Mouse (Mus musculus) thymus, adult 2 months (tissue): ENCODE results near the gene Cbx7. TPM values are rescaled to one million over a fixed set of nuclear protein-coding genes. Genes with fewer than 3 reads are reported as not detected.
"Not testable (repeated sequence)": the region's sequence is repeated elsewhere in the genome, so short reads cannot be mapped to it uniquely, and the experiment has no call there.

Experiments
- DNase-seq: peaks from one replicate; pipeline ENCODE4 v3.0.0; 2021
- H3K27ac ChIP-seq: fragments of 200-500 bp; 2 replicates; pipeline ENCODE4 v1.5.1; 2012; ENCODE audit warnings: low read length, control low read depth; ENCODE audit not compliant: control insufficient read depth, insufficient read depth
- H3K27me3 ChIP-seq: fragments of 200-500 bp; 2 replicates; pipeline ENCODE4 v1.6.1; 2012; ENCODE audit warnings: mild to moderate bottlenecking, low read length, moderate library complexity, mixed read lengths; ENCODE audit not compliant: control insufficient read depth, insufficient read depth
- H3K36me3 ChIP-seq: fragments of 200-500 bp; 2 replicates; pipeline ENCODE4 v1.6.1; 2012; ENCODE audit warnings: mild to moderate bottlenecking, low read length, moderate library complexity; ENCODE audit not compliant: control insufficient read depth, insufficient read depth
- H3K4me1 ChIP-seq: fragments of 200-500 bp; replicated peaks from 2 replicates; pipeline ENCODE4 v1.6.1; 2012; ENCODE audit warnings: low read length; ENCODE audit not compliant: control insufficient read depth, insufficient read depth
- H3K4me3 ChIP-seq: fragments of 200-500 bp; 2 replicates; pipeline ENCODE4 v1.5.1; 2012; ENCODE audit warnings: mild to moderate bottlenecking, low read length, control low read depth, moderate library complexity; ENCODE audit not compliant: control insufficient read depth, insufficient read depth
- CTCF ChIP-seq: fragments of 200-500 bp; IDR thresholded peaks from 2 replicates; pipeline ENCODE4 v1.5.1; 2012; ENCODE audit warnings: mild to moderate bottlenecking, control low read depth, low read length, moderate library complexity, borderline replicate concordance; ENCODE audit not compliant: control insufficient read depth, poor library complexity, insufficient read depth; ENCODE audit errors: extremely low read depth
- POLR2A ChIP-seq: fragments of 200-500 bp; IDR thresholded peaks from 2 replicates; pipeline ENCODE4 v1.6.1; 2012; ENCODE audit warnings: mild to moderate bottlenecking, low read length, control low read depth, moderate library complexity; ENCODE audit not compliant: control insufficient read depth, poor library complexity, insufficient read depth; ENCODE audit errors: extremely low read depth
- WGBS: fragments of 180-500 bp; shearing (Covaris S2); methylation state at CpG from one replicate; pipeline ENCODE4 v1.1.7; 2018; 5-methylcytosine and 5-hydroxymethylcytosine counted together
- polyA plus RNA-seq: library from polyadenylated mRNA; depleted of rRNA; stranded (reverse); fragments of >200 nt; gene quantifications from 2 replicates; pipeline ENCODE4 v1.2.3, GENCODE M21; 2012

Gene Cbx7
- polyA plus RNA-seq, 1 experiment = 72.6 TPM

DNA sequence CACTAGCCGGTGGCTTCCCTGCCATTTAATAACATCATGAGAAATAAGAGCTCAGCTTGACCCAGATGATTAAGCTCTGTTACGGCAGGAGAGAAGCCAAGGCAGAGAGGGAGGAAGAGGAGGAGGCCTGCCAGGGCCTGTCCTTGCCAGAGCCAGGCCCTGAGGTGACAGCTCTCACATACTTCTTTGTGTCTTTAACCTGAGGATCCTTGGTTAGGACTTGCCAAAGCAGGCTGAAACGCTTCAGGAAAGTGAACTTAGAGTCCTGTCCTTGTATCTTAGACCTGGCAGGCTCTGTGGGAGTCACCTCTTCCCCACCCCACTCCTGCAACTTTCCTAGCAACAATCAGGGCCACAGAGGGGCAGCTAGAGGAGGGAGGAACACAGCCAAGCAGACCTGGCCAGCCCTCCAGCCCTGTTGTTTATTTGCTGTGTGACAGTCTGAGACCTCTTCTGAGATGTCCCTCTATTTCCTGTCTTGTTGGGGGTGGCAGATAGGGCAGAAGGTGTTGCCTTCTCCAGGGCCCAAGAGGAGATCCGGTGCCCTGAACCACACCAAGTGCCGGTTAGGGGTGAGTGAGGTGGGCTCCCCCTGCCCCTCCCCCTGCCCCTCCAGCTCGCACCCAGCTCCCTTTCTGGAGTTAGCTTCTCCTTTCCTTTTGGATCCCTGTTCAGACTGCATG lies 71.0 kb downstream of the Cbx7 start:
- Histone ChIP-seq H3K27ac (peak overlapping the region; percentile 68), H3K4me3 (no peak overlapping the region), H3K27me3 (no peaks in the 10 kb centered on the region), H3K4me1 (peaks cover 26% of the 10 kb centered on the region), H3K36me3 (peaks cover 50% of the 10 kb centered on the region)
- 73% methylated on average over 6 of the region's 6 CpGs for WGBS
- DNase-seq = no peak
- TF ChIP-seq CTCF = no peak

DNA sequence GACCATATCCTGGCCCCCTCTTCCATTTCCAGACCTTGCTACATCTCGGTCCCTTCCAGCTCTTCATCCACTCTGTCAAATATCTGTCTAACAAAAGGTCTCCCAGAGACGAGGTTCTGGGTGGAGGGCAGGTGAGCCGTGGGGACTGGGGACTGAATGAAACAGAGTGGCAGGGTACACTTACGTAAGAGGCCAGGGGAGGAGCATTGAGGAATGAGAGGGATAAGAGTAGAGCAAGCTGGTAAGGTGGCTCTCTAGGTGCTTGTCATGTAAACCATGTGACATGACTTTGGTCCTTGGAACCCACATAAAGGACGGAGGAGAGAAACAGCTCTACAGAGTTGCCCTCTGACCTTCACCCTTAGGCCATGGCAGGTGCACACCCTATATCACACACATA lies 71.9 kb downstream of the Cbx7 start:
- 91% methylated on average over 5 of the region's 5 CpGs for WGBS
- Histone ChIP-seq H3K4me1 (peaks cover 32% of the 10 kb centered on the region), H3K27me3 (no peaks in the 10 kb centered on the region), H3K36me3 (peaks cover 42% of the 10 kb centered on the region), H3K4me3 (no peak overlapping the region), H3K27ac (peak overlapping the region; percentile 0; the same call in 1 of the 2 replicates)
- TF ChIP-seq CTCF (no peak), POLR2A (no peak)
- DNase-seq = no peak

DNA sequence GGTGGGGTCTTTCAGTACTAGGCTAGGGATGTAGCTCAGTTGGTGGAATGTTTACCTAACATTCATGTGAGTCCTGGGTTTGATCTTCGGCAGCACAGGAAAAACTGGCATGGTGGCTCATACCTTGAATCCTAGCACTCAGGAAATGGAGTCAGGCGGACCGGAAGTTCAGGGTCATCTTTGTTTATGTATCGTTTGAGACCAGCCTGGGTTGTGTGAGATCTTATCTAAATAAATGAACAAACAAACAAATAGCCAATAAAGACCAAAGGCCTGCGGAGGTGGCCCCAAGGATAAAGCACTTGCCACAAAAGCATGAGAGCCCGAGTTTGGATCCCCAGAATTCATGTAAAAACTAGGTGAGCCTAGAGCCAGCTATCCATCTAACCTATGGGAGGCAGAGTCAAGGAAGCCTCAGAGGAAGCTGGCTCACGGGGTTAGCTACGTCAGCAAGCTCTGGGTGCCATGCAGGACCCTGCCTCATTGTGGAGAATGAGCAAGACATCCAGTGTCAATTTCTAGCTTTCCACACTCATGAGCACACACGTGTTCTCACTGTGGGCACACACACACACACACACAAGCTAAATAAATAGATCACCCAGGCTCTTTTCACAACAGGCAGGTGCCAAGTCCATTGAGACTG lies 74.7 kb downstream of the Cbx7 start:
- Histone ChIP-seq H3K27me3 (no peaks in the 10 kb centered on the region), H3K36me3 (peaks cover 41% of the 10 kb centered on the region), H3K27ac (peak overlapping the region; percentile 76), H3K4me1 (peaks cover 48% of the 10 kb centered on the region), H3K4me3 (no peak overlapping the region)
- no peak for TF ChIP-seq POLR2A
- TF ChIP-seq CTCF = no peak
- WGBS = 45% methylated on average over 9 of the region's 9 CpGs
- no peak for DNase-seq

DNA sequence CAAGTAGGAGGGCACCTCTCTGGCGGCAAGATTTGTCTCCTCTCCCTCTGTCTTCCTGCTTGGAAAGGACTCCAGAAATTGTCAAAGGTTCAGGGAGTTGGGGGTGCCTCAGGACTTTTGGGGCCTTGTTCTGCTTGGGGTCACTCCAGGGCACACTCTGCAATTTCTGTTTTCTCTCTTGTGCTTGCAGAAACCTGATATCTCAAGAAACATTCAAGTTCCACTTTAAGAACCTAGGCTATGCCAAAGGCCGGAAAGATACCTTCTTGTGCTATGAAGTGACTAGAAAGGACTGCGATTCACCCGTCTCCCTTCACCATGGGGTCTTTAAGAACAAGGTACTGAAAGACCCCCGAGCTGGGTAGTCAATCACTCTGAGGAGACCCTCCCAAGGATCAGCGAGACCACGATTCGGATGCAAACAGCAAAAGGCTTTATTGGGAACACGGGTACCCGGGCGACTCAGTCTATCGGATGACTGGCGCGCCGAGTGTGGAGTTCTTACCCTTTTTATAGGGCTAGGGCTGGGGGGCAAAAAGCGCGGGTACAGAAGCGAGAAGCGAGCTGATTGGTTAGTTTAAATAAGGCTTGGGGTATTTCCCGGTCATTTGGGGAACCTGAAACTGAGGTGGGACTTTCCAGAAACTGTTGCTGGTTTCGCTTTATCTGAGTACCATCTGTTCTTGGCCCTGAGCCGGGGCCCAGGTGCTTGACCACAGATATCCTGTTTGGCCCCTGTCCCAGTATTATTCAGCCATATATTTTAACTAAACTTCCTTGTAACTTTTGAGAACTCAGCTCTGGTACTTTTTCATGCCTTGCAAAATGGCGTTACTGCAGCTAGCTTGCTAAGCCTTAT lies 75.5 kb downstream of the Cbx7 start:
- 6% methylated on average over 12 of the region's 23 CpGs for WGBS

DNA sequence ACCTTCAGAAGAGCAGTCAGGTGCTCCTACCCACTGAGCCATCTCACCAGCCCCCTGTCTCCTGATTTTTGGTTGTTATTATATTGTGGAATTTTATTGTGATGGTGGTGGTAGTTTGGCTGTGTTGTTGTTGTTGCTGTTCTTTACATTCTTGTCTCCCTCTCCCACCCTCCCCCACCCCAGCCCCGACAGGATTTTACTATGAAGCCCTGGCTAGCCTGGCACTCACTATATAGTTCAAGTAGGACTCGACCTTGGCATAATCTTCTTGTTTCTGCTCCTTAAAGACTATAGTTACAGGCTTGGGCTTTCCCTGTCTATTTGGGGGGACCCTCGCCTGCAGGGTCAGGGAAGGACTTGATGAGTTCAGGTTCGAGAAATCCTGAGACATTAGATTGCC lies 76.6 kb downstream of the Cbx7 start:
- no peaks in the 10 kb centered on the region for H3K27me3 ChIP-seq
- no peak for DNase-seq
- 7% methylated on average over 4 of the region's 4 CpGs for WGBS
- peaks cover 25% of the 10 kb centered on the region for H3K36me3 ChIP-seq
- TF ChIP-seq CTCF (no peak), POLR2A (no peak)
- H3K4me3 ChIP-seq = peak overlapping the region; percentile 41; the same call in 1 of the 2 replicates
- H3K4me1 ChIP-seq = peaks cover 40% of the 10 kb centered on the region
- peak overlapping the region; percentile 93 for H3K27ac ChIP-seq

More for the DNA sequence above, 75.5 kb downstream of the Cbx7 start:
- H3K27me3 ChIP-seq, DNase-seq: not testable (repeated sequence)
- Histone ChIP-seq H3K27ac (peak overlapping the region; percentile 93), H3K4me1 (peaks cover 45% of the 10 kb centered on the region), H3K36me3 (peaks cover 35% of the 10 kb centered on the region), H3K4me3 (peak overlapping the region; percentile 41)

DNA sequence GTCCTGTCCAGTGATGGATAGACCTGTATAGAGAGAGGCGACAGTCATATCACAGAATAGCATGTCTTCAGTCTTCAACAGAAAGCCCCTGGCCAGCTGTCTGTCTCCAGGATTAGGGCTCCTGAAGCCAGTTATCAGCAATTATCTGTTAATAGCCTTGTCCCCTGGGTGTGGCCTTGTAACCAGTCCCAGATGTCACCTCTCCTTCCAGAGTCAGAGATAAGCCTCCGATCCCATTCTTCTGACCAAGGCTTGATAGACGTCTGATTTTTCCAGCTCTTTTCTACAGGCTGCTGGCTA lies 77.1 kb downstream of the Cbx7 start:
- WGBS = 10% methylated on average over 3 of the region's 3 CpGs

More for the DNA sequence above, 77.1 kb downstream of the Cbx7 start:
- TF ChIP-seq CTCF = no peak
- no peak for TF ChIP-seq POLR2A
- peaks cover 22% of the 10 kb centered on the region for H3K36me3 ChIP-seq
- peaks cover 39% of the 10 kb centered on the region for H3K4me1 ChIP-seq
- H3K4me3 ChIP-seq = peak overlapping the region; percentile 91
- no peaks in the 10 kb centered on the region for H3K27me3 ChIP-seq
- no peak for DNase-seq
- H3K27ac ChIP-seq = peak overlapping the region; percentile 93
